Mouse (Mus musculus): ENCODE measurements around the gene Ssr2.

- TF ChIP-seq FLI1 (IDR thresholded peaks at IDR 0.05; ENCODE audit: low read length): no peak
- no peak for TF ChIP-seq GATA1 (IDR thresholded peaks at IDR 0.05; ENCODE audit: borderline replicate concordance, low read length)
Measured at GRCm38 (mm10) chr3:88620992-88621536, 45.4 kb downstream of the Ssr2 start.

All from megakaryocyte, embryonic 14.5 days (primary cell).